Mouse (Mus musculus) bone marrow, adult 2 months (tissue): ENCODE data around the gene Syde2.

Source experiments
- CTCF ChIP-seq: fragments of 200-500 bp; IDR thresholded peaks from 2 replicates; pipeline ENCODE4 v1.5.1; 2011; ENCODE audit warnings: low read length, control low read depth; ENCODE audit not compliant: control insufficient read depth, insufficient read depth
- POLR2A ChIP-seq: fragments of 200-500 bp; IDR thresholded peaks from 2 replicates; pipeline ENCODE4 v1.6.1; 2011; ENCODE audit warnings: low read depth, mild to moderate bottlenecking, control low read depth, low read length, borderline replicate concordance; ENCODE audit not compliant: control insufficient read depth

- TF ChIP-seq CTCF = no peak
- no peak for TF ChIP-seq POLR2A
These were observed 62.3 kb downstream of the Syde2 start for GRCm38 (mm10) chr3:146049951-146050350.
